Mouse (Mus musculus) G1E (cell line): Measurements from ENCODE around the gene Rps6kc1. TPM values are rescaled to one million over a fixed set of nuclear protein-coding genes. Genes with fewer than 3 reads are reported as not detected.

Experiments
- ATAC-seq: 2 replicates; pipeline ENCODE4 v1.8.0; 2016; ENCODE audit warnings: mild to moderate bottlenecking; ENCODE audit not compliant: insufficient number of reproducible peaks, poor library complexity, low FRiP score, severe bottlenecking; ENCODE audit errors: extremely low read depth
- DNase-seq: peaks from one replicate; pipeline ENCODE4 v3.0.0; 2012; ENCODE audit warnings: low spot score
- H3K27me3 ChIP-seq: 2 replicates; pipeline ENCODE4 v1.6.1; 2012; ENCODE audit warnings: mild to moderate bottlenecking, low read length, inconsistent platforms; ENCODE audit not compliant: insufficient read depth
- H3K36me3 ChIP-seq: replicated peaks from 2 replicates; pipeline ENCODE3; 2012; ENCODE audit warnings: mild to moderate bottlenecking, inconsistent platforms
- H3K4me1 ChIP-seq: 2 replicates; pipeline ENCODE4 v1.6.1; 2012; ENCODE audit warnings: low read depth, low read length, inconsistent platforms, mixed read lengths; ENCODE audit not compliant: insufficient read depth
- H3K4me3 ChIP-seq: 2 replicates; pipeline ENCODE4 v1.5.1; 2012; ENCODE audit warnings: low read depth, mild to moderate bottlenecking, inconsistent platforms, low read length, moderate library complexity, mixed read lengths
- H3K9me3 ChIP-seq: replicated peaks from 2 replicates; pipeline ENCODE4 v1.6.1; 2012; ENCODE audit warnings: inconsistent platforms
- CTCF ChIP-seq: IDR thresholded peaks from 2 replicates; pipeline ENCODE4 v1.5.1; 2012; ENCODE audit warnings: low read depth, low read length, inconsistent platforms, mixed read lengths
- GATA1 ChIP-seq: IDR thresholded peaks from 2 replicates; pipeline ENCODE4 v1.6.1; 2012; ENCODE audit warnings: borderline replicate concordance, low read length, inconsistent platforms, mixed read lengths
- GATA2 ChIP-seq: IDR thresholded peaks from 2 replicates; pipeline ENCODE4 v1.6.1; 2012; ENCODE audit warnings: low read depth, low read length, inconsistent platforms, borderline replicate concordance
- POLR2AphosphoS5 ChIP-seq: IDR thresholded peaks from 2 replicates; pipeline ENCODE4 v1.6.1; 2012; ENCODE audit warnings: low read depth, low read length, inconsistent platforms; ENCODE audit not compliant: insufficient replicate concordance
- TAL1 ChIP-seq: conservative IDR thresholded peaks from 2 replicates; pipeline ENCODE4 v1.6.1; 2012; ENCODE audit warnings: low read depth, low read length, inconsistent platforms, mixed read lengths
- polyA plus RNA-seq: library from polyadenylated mRNA; stranded (reverse); fragments of >175 nt; gene quantifications from 2 replicates; pipeline ENCODE4 v1.2.3, GENCODE M21; 2012
- total RNA-seq, 2 experiments: library from RNA; stranded (forward) in 1 of 2; stranded (reverse) in 1 of 2; fragments of 200-1000 nt in 1 of 2; fragments of >200 nt in 1 of 2; fragmentation: Nextera tagmentation in 1 of 2; gene quantifications; 2 replicates each; pipeline ENCODE4 v1.2.3; 2014 to 2017

Rps6kc1 gene
- total and polyA plus RNA-seq, 3 experiments = 15.2 to 31.4 (median 16.5) TPM

DNA sequence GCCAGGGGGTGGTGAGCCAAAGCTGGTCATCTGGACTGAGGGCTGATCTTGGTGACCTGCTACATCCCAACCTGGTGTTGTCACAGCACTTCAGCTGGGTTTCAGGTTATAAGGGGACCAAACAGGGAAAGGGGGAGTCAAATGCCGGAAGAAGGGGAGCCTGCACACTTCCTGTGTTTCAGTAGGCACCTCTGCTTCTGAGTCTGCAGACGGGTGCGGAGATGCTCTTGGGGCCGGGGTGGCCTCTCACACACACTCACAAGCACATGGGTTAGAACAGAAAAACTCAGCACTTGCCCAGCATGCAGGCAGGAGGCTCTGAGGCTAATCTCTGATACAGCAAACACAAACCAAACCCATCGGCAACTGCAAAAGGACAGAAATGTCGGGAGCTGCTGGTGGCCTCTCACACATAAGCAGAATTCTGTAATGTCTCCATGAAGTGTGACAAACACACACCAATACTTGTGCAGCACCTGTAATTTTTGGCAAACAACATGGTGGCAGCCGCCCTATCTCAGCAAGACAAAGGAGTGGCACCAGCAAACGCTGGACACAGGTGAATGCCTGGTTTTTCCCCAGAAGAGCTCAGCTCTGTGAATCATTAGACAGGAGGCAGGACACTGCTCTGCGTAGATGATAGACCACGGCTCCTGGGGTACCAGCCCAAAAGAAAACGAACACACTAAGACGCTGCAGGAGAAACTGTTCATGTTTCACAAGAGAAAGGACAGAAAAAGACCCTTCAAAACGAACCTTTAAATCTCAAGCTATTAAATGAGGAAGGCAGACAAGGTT lies 139.3 kb downstream of the Rps6kc1 start:
- Histone ChIP-seq H3K9me3 (no peaks in the 10 kb centered on the region), H3K4me3 (no peak overlapping the region), H3K27me3 (no peaks in the 10 kb centered on the region), H3K36me3 (peaks cover 33% of the 10 kb centered on the region), H3K4me1 (no peaks in the 10 kb centered on the region)
- ATAC-seq = no peak
- DNase-seq = no peak
- TF ChIP-seq CTCF (no peak), GATA1 (no peak), TAL1 (no peak), GATA2 (no peak), POLR2AphosphoS5 (no peak)

DNA sequence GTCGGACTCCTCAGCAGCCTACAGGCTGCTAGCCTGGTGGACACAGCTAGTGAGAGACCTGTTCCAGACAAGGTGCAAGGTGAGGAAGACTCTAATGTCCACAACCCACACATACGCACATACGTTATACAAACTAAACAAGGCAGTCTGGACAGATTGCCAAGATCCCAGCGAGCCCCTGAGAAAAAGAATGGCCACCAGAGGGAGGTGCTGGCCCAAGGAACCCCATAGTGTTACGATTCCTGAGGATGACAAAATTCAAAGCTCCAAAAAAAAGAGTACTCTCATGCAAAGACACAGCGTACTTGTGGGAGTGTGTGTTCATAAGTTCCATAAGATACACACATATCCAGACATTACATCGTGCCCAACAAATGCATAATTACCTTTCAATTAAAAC lies 141.8 kb downstream of the Rps6kc1 start:
- H3K27me3 ChIP-seq = no peaks in the 10 kb centered on the region
- H3K4me3 ChIP-seq = no peak overlapping the region
- H3K9me3 ChIP-seq = no peaks in the 10 kb centered on the region
- no peak for DNase-seq
- no peak for TF ChIP-seq GATA2
- TF ChIP-seq POLR2AphosphoS5 = no peak
- no peak for TF ChIP-seq TAL1
- no peak for TF ChIP-seq CTCF
- no peak for TF ChIP-seq GATA1
- ATAC-seq = no peak
- no peaks in the 10 kb centered on the region for H3K4me1 ChIP-seq
- H3K36me3 ChIP-seq = peaks cover 17% of the 10 kb centered on the region

DNA sequence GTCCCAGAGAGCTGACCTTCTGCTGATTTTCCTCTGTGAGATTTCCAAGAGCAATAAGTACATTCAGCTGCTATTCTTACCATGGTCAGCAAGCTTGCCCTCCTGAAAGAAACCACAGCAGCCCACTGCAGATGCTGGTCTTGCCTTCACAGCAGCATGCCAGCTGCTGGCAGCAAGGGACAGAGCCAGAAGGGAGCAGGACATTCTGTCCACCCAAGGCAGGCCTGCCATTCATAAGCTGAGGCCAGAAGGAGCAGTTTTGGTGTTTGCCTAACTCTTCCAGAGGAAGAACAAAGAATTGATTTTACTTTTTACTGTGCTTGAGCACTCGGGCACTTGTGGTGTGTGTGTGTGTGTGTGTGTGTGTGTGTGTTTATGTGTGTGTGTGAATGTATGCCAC lies 143.3 kb downstream of the Rps6kc1 start:
- peaks cover 13% of the 10 kb centered on the region for H3K36me3 ChIP-seq
- DNase-seq = no peak
- H3K4me3 ChIP-seq = no peak overlapping the region
- no peak for ATAC-seq
- no peaks in the 10 kb centered on the region for H3K4me1 ChIP-seq
- TF ChIP-seq TAL1 = no peak
- TF ChIP-seq CTCF = no peak
- no peak for TF ChIP-seq GATA1
- TF ChIP-seq POLR2AphosphoS5 = no peak
- no peak for TF ChIP-seq GATA2
- no peaks in the 10 kb centered on the region for H3K9me3 ChIP-seq
- no peaks in the 10 kb centered on the region for H3K27me3 ChIP-seq

DNA sequence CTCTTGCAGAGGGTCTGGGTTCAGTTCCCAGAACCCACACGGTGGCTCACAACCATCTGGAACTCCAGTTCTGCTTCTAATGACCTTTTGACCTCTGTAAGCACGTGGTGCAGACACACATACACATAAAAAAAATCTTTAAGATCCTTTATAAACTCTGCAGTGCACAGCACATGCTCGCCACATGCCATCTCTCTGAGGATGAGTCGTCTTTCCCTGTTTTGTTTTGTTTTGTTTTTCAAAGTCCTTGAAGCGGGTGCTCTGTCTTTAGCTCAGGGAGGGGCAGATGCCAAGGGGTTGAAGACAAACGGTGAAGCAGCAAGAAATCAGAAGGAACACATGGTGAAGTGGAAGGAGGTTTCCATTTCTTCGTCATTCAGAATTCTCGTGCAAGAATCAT lies 143.9 kb downstream of the Rps6kc1 start:
- Histone ChIP-seq H3K36me3 (peaks cover 8% of the 10 kb centered on the region), H3K4me1 (no peaks in the 10 kb centered on the region), H3K27me3 (no peaks in the 10 kb centered on the region), H3K9me3 (no peaks in the 10 kb centered on the region), H3K4me3 (no peak overlapping the region)
- ATAC-seq (no peak), DNase-seq (no peak)
- no peak for TF ChIP-seq POLR2AphosphoS5
- TF ChIP-seq GATA1 = no peak
- no peak for TF ChIP-seq GATA2
- no peak for TF ChIP-seq CTCF
- TF ChIP-seq TAL1 = no peak

DNA sequence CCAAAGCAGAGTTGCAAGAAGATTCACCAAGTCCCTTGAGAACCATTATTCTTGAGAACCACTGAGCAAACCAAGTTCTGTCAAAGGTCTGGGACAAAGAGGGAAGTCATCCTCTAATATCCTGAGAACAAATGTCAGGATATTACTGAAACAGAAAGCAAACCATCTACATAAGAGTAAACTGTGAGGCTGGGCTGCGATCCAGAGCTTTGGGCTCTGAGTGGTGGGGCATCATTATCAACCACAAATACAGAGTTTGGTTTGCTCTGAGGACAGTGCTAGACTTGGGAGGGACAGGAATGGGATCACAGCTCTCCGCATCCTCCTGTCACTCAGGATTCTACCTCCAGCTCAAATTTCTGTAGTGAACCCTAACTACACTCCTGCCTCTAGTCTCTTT lies 144.8 kb downstream of the Rps6kc1 start:
- Histone ChIP-seq H3K9me3 (no peaks in the 10 kb centered on the region), H3K4me1 (no peaks in the 10 kb centered on the region), H3K27me3 (no peaks in the 10 kb centered on the region), H3K36me3 (peaks cover under 1% of the 10 kb centered on the region), H3K4me3 (no peak overlapping the region)
- DNase-seq (no peak), ATAC-seq (no peak)
- TF ChIP-seq TAL1 (no peak), CTCF (no peak)

DNA sequence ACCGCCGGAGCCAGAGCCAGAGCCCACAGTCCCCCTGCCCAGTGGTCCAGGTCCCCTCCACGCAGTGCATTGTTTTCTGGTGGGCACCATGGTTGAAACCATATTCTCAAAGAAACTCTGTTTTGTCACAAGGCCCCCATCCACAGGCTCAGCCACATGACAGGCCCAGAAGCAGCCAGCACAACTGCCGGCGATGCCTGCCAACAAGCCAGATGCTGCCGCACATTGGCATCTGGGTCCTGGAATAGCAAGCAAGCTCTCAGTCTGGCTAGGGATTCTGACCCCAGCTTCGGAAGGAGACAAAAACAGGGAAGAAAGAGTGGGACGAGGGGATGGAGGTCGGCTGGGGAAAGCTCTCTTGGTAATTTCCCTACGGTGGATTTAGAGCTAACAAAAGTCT lies 147.8 kb downstream of the Rps6kc1 start:
- Histone ChIP-seq H3K9me3 (no peaks in the 10 kb centered on the region), H3K27me3 (no peaks in the 10 kb centered on the region), H3K36me3 (no peaks in the 10 kb centered on the region), H3K4me1 (no peaks in the 10 kb centered on the region), H3K4me3 (no peak overlapping the region)
- DNase-seq = no peak
- TF ChIP-seq CTCF = no peak
- TF ChIP-seq GATA2 = no peak
- no peak for TF ChIP-seq GATA1
- no peak for TF ChIP-seq POLR2AphosphoS5
- TF ChIP-seq TAL1 = no peak
- no peak for ATAC-seq
